Mouse (Mus musculus) heart, postnatal 4 days (tissue): ENCODE measurements around the gene Klk11. TPM values are rescaled to one million over a fixed set of nuclear protein-coding genes. Genes with fewer than 3 reads are reported as not detected.

Experiments
- DNase-seq: peaks from one replicate; pipeline ENCODE4 v3.0.0; 2021
- total RNA-seq, 2 experiments: library from RNA; stranded (reverse); gene quantifications; 2 replicates each; pipeline ENCODE4 v1.2.3; 2021

The Klk11 gene
- total RNA-seq, 2 experiments from 2014 or later: not detected

DNA sequence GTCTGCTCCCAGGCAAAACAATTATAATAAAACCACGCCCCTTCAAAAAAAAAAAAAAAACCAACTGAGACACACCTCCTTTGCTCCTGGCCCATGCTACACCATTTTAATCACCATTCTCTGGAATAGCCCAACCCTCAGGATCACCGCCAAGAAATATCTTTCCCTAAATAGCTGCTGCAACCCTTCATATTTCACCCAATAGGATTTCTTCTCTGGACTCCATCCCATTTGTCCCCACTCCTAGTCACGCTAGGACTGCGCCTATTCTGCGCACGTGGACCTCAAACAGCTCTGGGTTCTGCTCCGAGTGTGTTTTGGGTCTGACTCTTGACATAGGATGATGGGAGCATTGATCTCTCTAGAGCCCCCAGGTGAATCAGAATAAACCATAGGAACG is 22.0 kb downstream of the Klk11 start:
- DNase-seq: no peak

DNA sequence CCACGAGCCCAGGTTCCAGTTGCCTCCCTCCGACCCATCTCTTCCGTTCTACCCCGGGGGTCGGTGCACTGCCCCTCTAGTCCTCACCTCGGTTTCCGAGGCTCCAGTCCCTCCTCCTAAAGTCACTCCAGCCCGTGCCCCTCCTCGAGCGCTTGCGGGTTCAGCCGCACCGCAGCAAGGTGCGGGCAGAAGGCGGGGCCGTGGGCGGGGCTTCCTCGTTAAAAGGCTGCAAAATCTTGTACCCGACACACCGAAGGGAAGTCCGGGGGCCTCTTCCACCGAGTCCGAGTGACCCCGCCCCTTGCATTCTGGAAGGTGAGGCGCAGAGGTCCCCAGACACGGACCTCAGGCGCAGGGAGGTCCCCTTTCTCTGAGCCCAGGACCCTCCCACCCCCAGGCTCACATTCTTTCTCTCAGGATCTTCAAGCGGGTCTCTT is 22.9 kb downstream of the Klk11 start, which contains the start of gene Klk8:
TSS of gene Klk8 (plus strand) at position 245 of the 437 bp plus-strand sequence.
- no peak for DNase-seq

DNA sequence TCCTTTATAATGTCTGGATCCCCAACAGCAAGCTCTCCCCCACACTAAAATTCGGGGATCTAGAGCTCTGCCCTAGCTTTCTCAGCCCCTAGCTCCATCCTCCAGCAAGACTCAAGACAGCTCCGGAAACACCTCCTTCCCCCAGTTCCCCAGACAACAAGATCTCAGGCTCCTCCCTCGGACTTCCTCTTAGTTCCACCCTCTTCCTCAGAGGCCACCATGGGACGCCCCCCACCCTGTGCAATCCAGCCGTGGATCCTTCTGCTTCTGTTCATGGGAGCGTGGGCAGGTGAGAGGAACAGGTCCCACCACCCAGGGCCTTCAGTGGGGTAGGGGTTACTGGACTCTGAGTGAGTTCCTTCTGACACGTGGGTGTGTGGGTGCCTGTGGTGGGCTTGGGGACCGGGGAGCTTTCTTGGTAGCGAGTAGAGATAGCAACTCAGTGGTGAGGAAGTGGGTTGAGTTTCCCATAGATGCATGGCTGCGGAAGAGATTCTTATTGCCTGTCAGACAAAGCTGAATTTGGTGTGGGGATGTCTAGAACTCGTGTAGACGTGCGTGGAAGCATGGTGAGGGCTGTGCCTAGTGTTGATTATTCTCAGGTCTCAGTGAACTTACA is 23.5 kb downstream of the Klk11 start:
- no peak for DNase-seq

DNA sequence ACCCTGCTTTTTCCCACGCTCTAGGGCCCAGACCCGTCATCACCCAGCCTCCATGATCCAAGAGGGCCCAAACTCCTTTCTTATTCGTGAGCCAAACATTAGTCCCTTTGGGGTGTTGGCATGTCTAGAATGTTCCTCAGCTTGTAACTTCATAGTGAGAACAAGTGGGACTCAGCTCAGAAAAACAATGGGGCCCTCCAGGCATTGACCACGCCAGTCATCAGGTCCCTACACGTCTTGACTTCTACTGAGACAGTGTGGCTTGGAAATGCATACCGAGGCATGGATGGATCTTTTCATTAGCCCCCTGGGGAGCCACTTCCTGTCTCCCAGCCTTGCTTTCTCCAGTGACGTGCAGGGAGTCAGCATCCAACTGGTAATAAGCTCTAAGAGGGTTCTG is 25.5 kb downstream of the Klk11 start:
- DNase-seq: no peak

DNA sequence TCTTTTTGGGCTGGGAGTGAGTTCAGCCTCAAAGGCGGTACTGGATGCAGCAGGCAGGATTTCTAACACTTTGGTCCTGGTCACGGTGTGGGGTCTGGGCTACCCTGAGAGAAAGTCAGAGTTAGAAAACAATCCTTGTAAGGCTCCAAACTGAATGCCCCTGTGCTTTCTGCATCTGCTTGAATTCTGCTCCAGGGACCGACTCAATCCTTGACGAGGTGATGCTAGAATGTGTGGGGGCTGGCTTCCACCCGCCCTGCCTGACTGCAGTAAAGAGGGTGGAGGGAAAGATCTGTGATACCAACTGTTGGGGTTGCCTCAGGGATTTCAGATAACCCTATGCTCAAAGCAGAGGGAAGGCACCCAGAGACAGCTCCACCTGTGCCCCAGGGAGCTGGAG is 36.6 kb downstream of the Klk11 start, which contains the start of gene Klk7:
TSS of gene Klk7 (plus strand) at position 301 of the 400 bp plus-strand sequence.
- DNase-seq: no peak

DNA sequence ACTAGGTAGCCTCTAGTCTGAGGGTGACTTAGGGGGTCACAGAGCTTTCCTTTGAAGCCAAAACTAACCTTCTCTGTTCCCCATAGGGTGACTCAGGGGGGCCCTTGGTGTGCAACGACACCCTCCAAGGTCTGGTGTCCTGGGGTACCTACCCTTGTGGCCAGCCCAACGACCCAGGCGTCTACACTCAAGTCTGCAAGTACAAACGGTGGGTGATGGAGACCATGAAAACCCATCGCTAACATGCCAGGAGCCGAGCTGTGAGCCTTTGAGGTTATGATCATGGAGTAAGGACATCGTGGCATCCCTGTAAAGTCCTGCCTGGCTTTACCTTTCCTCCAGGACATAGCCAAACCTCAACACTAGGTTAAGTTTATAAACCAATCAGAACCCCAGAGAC is 40.8 kb downstream of the Klk11 start:
- no peak for DNase-seq

DNA sequence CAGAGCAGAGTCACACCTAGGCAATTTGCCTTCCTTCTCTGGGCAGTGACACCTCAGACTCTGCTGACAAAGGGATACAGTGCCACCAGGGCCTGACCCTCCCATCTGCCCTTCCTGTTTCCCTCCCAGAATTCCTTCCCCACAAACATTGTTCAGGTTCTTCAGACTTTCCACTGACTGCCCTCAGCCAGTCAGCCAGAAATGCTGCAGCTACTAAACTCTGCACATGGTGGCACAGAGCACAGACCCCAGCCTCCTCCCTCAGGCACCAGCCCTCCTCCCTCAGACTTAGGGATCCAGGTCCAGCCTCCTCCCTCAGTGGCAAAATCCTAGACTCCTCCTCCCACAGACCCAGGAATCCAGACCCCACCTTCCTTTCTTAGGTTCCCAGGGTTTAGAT is 42.3 kb downstream of the Klk11 start:
- DNase-seq: no peak

DNA sequence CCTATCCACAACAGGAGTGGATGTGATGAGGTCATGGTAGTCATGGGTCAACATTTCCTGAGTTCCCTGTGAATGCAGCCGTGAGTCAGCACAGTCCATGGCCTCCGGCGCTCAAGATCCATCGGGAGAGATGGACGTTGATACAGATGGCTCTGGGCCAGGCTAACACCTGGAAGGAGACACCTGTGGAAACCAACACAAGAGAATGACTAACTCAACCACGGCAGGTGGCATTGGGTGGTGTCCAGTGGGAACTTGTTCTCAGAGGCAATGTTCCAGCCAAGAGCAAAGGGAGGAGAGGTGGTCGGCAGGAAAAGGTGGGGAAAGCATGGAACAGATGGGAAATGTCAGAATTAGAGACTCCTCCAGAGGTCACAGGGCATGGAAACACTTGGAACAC is 47.2 kb downstream of the Klk11 start:
- DNase-seq: no peak

DNA sequence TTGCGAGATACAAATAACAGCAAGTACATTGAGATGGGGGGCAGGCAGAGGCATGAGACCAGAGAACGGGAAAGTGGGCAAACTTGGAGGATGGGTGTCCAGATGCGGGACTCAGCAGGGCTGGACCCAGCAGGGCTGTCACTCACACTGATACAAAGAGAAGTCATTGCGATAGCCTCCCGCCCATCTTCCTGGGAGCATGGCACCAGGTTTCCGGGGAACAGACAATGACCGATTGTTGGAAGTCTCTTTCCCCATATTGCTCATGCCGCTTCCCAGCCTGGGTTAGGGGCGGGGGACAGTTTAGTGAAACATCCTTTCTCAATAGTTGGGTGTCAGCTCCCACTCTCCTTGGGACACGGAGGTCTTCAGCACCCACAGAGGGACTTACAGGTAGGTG is 49.8 kb downstream of the Klk11 start, which contains the start of gene Klk6:
TSS of gene Klk6 (plus strand) at position 301 of the 400 bp plus-strand sequence.
- no peak for DNase-seq

DNA sequence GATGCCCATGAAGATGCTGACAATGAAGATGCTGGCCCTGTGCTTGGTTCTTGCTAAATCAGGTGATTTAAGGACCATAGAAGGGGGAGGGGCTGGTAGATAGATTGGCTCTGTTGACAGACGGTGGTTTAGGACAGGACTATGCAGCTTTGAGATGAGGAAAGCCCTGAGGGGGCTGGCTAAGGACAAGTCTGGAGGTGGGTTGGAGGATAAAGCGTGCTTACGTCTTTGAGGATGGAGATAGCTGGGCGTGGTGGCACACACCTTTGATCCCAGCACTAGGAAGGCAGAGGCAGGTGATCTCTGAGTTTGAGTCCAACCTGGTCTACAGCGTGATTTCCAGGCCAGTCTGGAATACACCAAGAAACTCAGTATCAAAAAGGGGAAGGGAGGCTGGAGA is 51.7 kb downstream of the Klk11 start:
- DNase-seq: no peak

DNA sequence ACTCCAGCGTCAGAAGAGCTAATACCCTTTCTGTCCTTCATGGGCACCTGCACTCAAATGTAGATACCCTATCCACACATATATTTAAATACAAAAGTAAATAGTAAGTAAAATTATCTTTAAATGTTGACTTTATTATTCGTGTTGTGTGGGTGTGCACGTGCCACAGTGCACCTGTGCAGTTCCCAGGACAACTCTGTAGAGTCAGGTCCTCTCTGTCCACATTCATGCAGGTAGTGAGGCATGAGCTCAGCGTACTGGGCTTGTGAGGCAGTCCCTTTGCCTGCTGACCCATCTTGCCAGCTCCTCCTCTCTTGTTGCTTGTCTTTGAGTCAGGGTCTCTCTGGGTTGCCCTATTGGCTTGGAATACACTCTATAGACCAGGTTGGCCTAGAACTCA is 53.3 kb downstream of the Klk11 start:
- DNase-seq: no peak

Other genes with a start within 250 kb of the Klk11 start
- gene Cd33, start 230.2 kb upstream of the Klk11 start, total RNA-seq: 1 to 10 TPM; 1.7 to 2.1 TPM
- gene Zfp658, start 212.3 kb upstream of the Klk11 start, total RNA-seq: 1 to 10 TPM; 1.0 to 1.1 TPM
- 1 to 10 TPM; 9.4 to 10.0 TPM for gene Zfp719, start 195.0 kb upstream of the Klk11 start, total RNA-seq
- gene Zfp819, start 167.4 kb upstream of the Klk11 start, total RNA-seq: not detected
- not detected for gene Ceacam18, start 139.9 kb upstream of the Klk11 start, total RNA-seq
- under 1 TPM; 0.34 to 0.48 TPM for gene Siglece, start 114.4 kb upstream of the Klk11 start, total RNA-seq
- 1 to 10 TPM; 4.7 to 5.6 TPM for gene Ctu1, start 102.6 kb upstream of the Klk11 start, total RNA-seq
- not detected for gene Klk14, start 84.2 kb upstream of the Klk11 start, total RNA-seq
- not detected for gene Klk13, start 62.0 kb upstream of the Klk11 start, total RNA-seq
- gene Klk12, start 5.7 kb upstream of the Klk11 start, total RNA-seq: not detected
- gene Klk10, start 6.4 kb downstream of the Klk11 start, total RNA-seq: not detected
- gene Klk9, start 17.3 kb downstream of the Klk11 start, total RNA-seq: not detected
- gene Klk8, start 23.0 kb downstream of the Klk11 start, total RNA-seq: 10 to 100 TPM; 10.6 to 17.4 TPM
- not detected for gene Klk7, start 36.7 kb downstream of the Klk11 start, total RNA-seq
- gene Klk6, start 49.9 kb downstream of the Klk11 start, total RNA-seq: not detected
- gene Klk5, start 67.4 kb downstream of the Klk11 start, total RNA-seq: not detected
- not detected for gene Klk4, start 106.6 kb downstream of the Klk11 start, total RNA-seq
- gene Klk15, start 159.1 kb downstream of the Klk11 start, total RNA-seq: not detected
- not detected for gene Klk1b8, start 176.1 kb downstream of the Klk11 start, total RNA-seq
- not detected for gene Klk1b1, start 192.1 kb downstream of the Klk11 start, total RNA-seq
- gene Klk1b9, start 201.5 kb downstream of the Klk11 start, total RNA-seq: not detected
- not detected for gene Klk1b11, start 221.3 kb downstream of the Klk11 start, total RNA-seq
- not detected for gene Klk1b26, start 237.6 kb downstream of the Klk11 start, total RNA-seq